Mouse (Mus musculus) olfactory bulb, adult 2 months (tissue): ENCODE results near the gene Stmn3. TPM values are rescaled to one million over a fixed set of nuclear protein-coding genes. Genes with fewer than 3 reads are reported as not detected.
"Not testable (repeated sequence)": the region's sequence is repeated elsewhere in the genome, so short reads cannot be mapped to it uniquely, and the experiment has no call there.

Experiments used
- H3K27ac ChIP-seq: fragments of 200-500 bp; 2 replicates; pipeline ENCODE4 v1.5.1; 2012; ENCODE audit warnings: low read depth, low read length; ENCODE audit not compliant: insufficient read depth
- H3K4me1 ChIP-seq: fragments of 200-500 bp; 2 replicates; pipeline ENCODE4 v1.6.1; 2012; ENCODE audit warnings: low read length; ENCODE audit not compliant: control insufficient read depth, insufficient read depth
- H3K4me3 ChIP-seq: fragments of 200-500 bp; 2 replicates; pipeline ENCODE4 v1.5.1; 2012; ENCODE audit warnings: mild to moderate bottlenecking, low read depth, low read length, moderate library complexity; ENCODE audit not compliant: insufficient read depth
- CTCF ChIP-seq: fragments of 200-500 bp; IDR thresholded peaks from 2 replicates; pipeline ENCODE4 v1.5.1; 2012; ENCODE audit warnings: low read depth, mild to moderate bottlenecking, low read length, moderate library complexity; ENCODE audit not compliant: insufficient read depth
- POLR2A ChIP-seq: fragments of 200-500 bp; IDR thresholded peaks from 2 replicates; pipeline ENCODE4 v1.6.1; 2012; ENCODE audit warnings: mild to moderate bottlenecking, low read depth, low read length, moderate library complexity; ENCODE audit not compliant: insufficient read depth
- WGBS: fragments of 180-500 bp; shearing (Covaris S2); methylation state at CpG from one replicate; pipeline ENCODE4 v1.1.7; 2018; 5-methylcytosine and 5-hydroxymethylcytosine counted together
- polyA plus RNA-seq: library from polyadenylated mRNA; stranded (reverse); fragments of >200 nt; gene quantifications from 2 replicates; pipeline ENCODE4 v1.2.4, GENCODE M21; 2012; ENCODE audit warnings: low replicate concordance; ENCODE audit not compliant: missing spikeins, insufficient read depth, insufficient read length

Gene Stmn3
- polyA plus RNA-seq, 1 experiment = not detected

GRCm38 (mm10) chr2:181290937-181291336 is 23.4 kb downstream of the Stmn3 start:
- WGBS = 53% methylated on average over 1 of the region's 1 CpGs
- no peak for TF ChIP-seq CTCF
- TF ChIP-seq POLR2A = no peak
- Histone ChIP-seq H3K4me3 (no peak overlapping the region), H3K27ac (no peak overlapping the region), H3K4me1 (no peaks in the 10 kb centered on the region)

- Histone ChIP-seq H3K4me1 (no peaks in the 10 kb centered on the region), H3K4me3 (no peak overlapping the region; the same call in 1 of the 2 replicates), H3K27ac (no peak overlapping the region)
- TF ChIP-seq CTCF = no peak
- no peak for TF ChIP-seq POLR2A
- 69% methylated on average over 3 of the region's 3 CpGs for WGBS
These were observed 25.6 kb downstream of the Stmn3 start for GRCm38 (mm10) chr2:181288691-181289090.

GRCm38 (mm10) chr2:181287958-181288350 is 26.3 kb downstream of the Stmn3 start, which contains the start of gene Gmeb2:
Gmeb2 (minus strand) TSS chr2:181288035.
- H3K4me1 ChIP-seq = not testable (repeated sequence)
- Histone ChIP-seq H3K4me3 (peak within 1 kb of the TSS; percentile 98), H3K27ac (peak within 1 kb of the TSS; percentile 95)
- TF ChIP-seq POLR2A = peak; percentile 57
- 5% methylated on average over 38 of the region's 38 CpGs for WGBS

GRCm38 (mm10) chr2:181287338-181287957 is 26.9 kb downstream of the Stmn3 start:
- peak overlapping the region; percentile 95 for H3K27ac ChIP-seq
- 4% methylated on average over 56 of the region's 71 CpGs for WGBS
- no peaks in the 10 kb centered on the region for H3K4me1 ChIP-seq

GRCm38 (mm10) chr2:181286629-181287337 is 27.5 kb downstream of the Stmn3 start:
- Histone ChIP-seq H3K27ac (peak overlapping the region; percentile 95), H3K4me3 (peak overlapping the region; percentile 98), H3K4me1 (no peaks in the 10 kb centered on the region)
- 41% methylated on average over 6 of the region's 6 CpGs for WGBS
- TF ChIP-seq CTCF (no peak), POLR2A (no peak)

More at GRCm38 (mm10) chr2:181287338-181287957, 26.9 kb downstream of the Stmn3 start:
- TF ChIP-seq POLR2A (peak; percentile 72), CTCF (no peak)
- H3K4me3 ChIP-seq = peak overlapping the region; percentile 98

GRCm38 (mm10) chr2:181279968-181280367 is 34.3 kb downstream of the Stmn3 start:
- WGBS = 39% methylated on average over 1 of the region's 1 CpGs
- H3K4me1 ChIP-seq = no peaks in the 10 kb centered on the region
- no peak overlapping the region for H3K27ac ChIP-seq
- H3K4me3 ChIP-seq = no peak overlapping the region
- TF ChIP-seq POLR2A = no peak
- no peak for TF ChIP-seq CTCF

GRCm38 (mm10) chr2:181277866-181278265 is 36.4 kb downstream of the Stmn3 start:
- TF ChIP-seq POLR2A (no peak), CTCF (no peak)
- Histone ChIP-seq H3K4me3 (no peak overlapping the region), H3K27ac (no peak overlapping the region), H3K4me1 (no peaks in the 10 kb centered on the region)
- 83% methylated on average over 3 of the region's 3 CpGs for WGBS

- no peaks in the 10 kb centered on the region for H3K4me1 ChIP-seq
- 77% methylated on average over 1 of the region's 1 CpGs for WGBS
- no peak overlapping the region for H3K4me3 ChIP-seq
- H3K27ac ChIP-seq = no peak overlapping the region
- TF ChIP-seq POLR2A (no peak), CTCF (no peak)
These were observed 37.5 kb downstream of the Stmn3 start for GRCm38 (mm10) chr2:181276766-181277165.

GRCm38 (mm10) chr2:181274639-181275038 is 39.7 kb downstream of the Stmn3 start:
- WGBS = 78% methylated on average over 4 of the region's 4 CpGs
- TF ChIP-seq POLR2A (no peak), CTCF (no peak)
- Histone ChIP-seq H3K4me3 (no peak overlapping the region), H3K4me1 (no peaks in the 10 kb centered on the region), H3K27ac (no peak overlapping the region)

- no peaks in the 10 kb centered on the region for H3K4me1 ChIP-seq
- WGBS = 64% methylated on average over 2 of the region's 2 CpGs
- TF ChIP-seq POLR2A (no peak), CTCF (no peak)
These were observed 40.5 kb downstream of the Stmn3 start for GRCm38 (mm10) chr2:181273829-181274228.

More at GRCm38 (mm10) chr2:181273829-181274228, 40.5 kb downstream of the Stmn3 start:
- no peak overlapping the region for H3K4me3 ChIP-seq
- no peak overlapping the region for H3K27ac ChIP-seq
